Mouse (Mus musculus) urinary bladder, postnatal 36 days (tissue): ENCODE data around the gene Etl4.

Experiments
- DNase-seq, 2 experiments: peaks; one replicate each; pipeline ENCODE4 v3.0.0; 2022; ENCODE audit warnings: low spot score in 2 of 2, mixed read lengths in 1 of 2

The Etl4 gene

GRCm38 (mm10) chr2:20568456-20568855, 658.9 kb downstream of the Etl4 start:
- DNase-seq = no peak

- no peak for DNase-seq
Observed at GRCm38 (mm10) chr2:20571940-20572339, 662.4 kb downstream of the Etl4 start.

- DNase-seq = no peak
Observed at GRCm38 (mm10) chr2:20580331-20580730, 670.8 kb downstream of the Etl4 start.

GRCm38 (mm10) chr2:20583032-20583431, 673.5 kb downstream of the Etl4 start:
- no peak for DNase-seq

GRCm38 (mm10) chr2:20583562-20584153, 674.1 kb downstream of the Etl4 start:
- no peak for DNase-seq

- DNase-seq = no peak
Observed at GRCm38 (mm10) chr2:20587913-20588312, 678.3 kb downstream of the Etl4 start.

- DNase-seq = no peak
Observed at GRCm38 (mm10) chr2:20588631-20589030, 679.1 kb downstream of the Etl4 start.

- DNase-seq = no peak
Observed at GRCm38 (mm10) chr2:20594129-20594528, 684.5 kb downstream of the Etl4 start.

GRCm38 (mm10) chr2:20595000-20595399, 685.4 kb downstream of the Etl4 start:
- no peak for DNase-seq

- no peak for DNase-seq
Observed at GRCm38 (mm10) chr2:20596558-20596957, 687.0 kb downstream of the Etl4 start.

- no peak for DNase-seq
Observed at GRCm38 (mm10) chr2:20597193-20597592, 687.6 kb downstream of the Etl4 start.

- no peak for DNase-seq
Observed at GRCm38 (mm10) chr2:20602656-20603055, 693.1 kb downstream of the Etl4 start.

GRCm38 (mm10) chr2:20603536-20603935, 694.0 kb downstream of the Etl4 start:
- DNase-seq = no peak

GRCm38 (mm10) chr2:20603991-20604390, 694.4 kb downstream of the Etl4 start:
- no peak for DNase-seq

GRCm38 (mm10) chr2:20609203-20609602, 699.6 kb downstream of the Etl4 start:
- no peak for DNase-seq

- peak; percentile 6 to 16 for DNase-seq
Observed at GRCm38 (mm10) chr2:20615948-20616347, 706.4 kb downstream of the Etl4 start.

- DNase-seq = no peak
Observed at GRCm38 (mm10) chr2:20618396-20618795, 708.8 kb downstream of the Etl4 start.

- DNase-seq = no peak
Observed at GRCm38 (mm10) chr2:20619881-20620280, 710.3 kb downstream of the Etl4 start.

- DNase-seq = no peak
Observed at GRCm38 (mm10) chr2:20629156-20629712, 719.7 kb downstream of the Etl4 start.

- DNase-seq = no peak
Observed at GRCm38 (mm10) chr2:20638604-20639003, 729.0 kb downstream of the Etl4 start.

GRCm38 (mm10) chr2:20639721-20640120, 730.1 kb downstream of the Etl4 start:
- no peak for DNase-seq

GRCm38 (mm10) chr2:20642818-20643217, 733.2 kb downstream of the Etl4 start:
- DNase-seq = no peak

GRCm38 (mm10) chr2:20649817-20650216, 740.2 kb downstream of the Etl4 start:
- no peak for DNase-seq

- no peak for DNase-seq
Observed at GRCm38 (mm10) chr2:20653116-20653515, 743.5 kb downstream of the Etl4 start.
